Comparison of ENCODE assay signal across 18 mouse cellular contexts in the genomic region with DNA sequence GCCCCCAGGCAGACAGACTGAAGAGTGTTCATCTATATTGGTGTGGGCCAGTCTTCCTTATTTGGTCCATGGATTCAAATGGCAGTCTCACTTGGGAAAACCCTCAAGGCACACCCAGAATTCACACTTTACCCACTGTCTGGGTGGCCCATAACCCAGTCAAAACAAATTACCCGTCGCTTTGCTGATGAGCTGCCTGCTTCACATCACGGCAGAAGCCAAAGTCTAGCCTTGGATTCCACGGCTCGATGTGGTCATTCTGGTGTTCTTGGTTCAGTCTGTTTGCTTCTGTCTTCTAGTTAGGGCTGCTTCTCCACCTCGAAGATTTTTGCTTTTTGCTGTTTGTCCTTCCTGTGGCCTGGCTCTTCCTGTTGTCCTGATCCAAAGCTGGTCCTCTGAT.
"Had no signal": no experiment of that assay in that cellular context is flagged by ENCODE, and none has a peak within 500 bp of the region (broad histone marks: within the 10 kb centered on the region; RNA-seq: fewer than 3 reads in every experiment).

No protein-coding gene starts in this region.

- H3K27ac ChIP-seq: limb, embryonic 15.5 days; liver, embryonic 12.5 days; liver, embryonic 14.5 days; midbrain, embryonic 10.5 days; neural tube, embryonic 13.5 days; neural tube, embryonic 15.5 days had no signal

- H3K9ac ChIP-seq: limb, embryonic 15.5 days; liver, embryonic 12.5 days; liver, embryonic 14.5 days; neural tube, embryonic 13.5 days; neural tube, embryonic 15.5 days had no signal

- H3K4me1 ChIP-seq: limb, embryonic 15.5 days; liver, embryonic 12.5 days had no signal

- H3K36me3 ChIP-seq: limb, embryonic 15.5 days; liver, embryonic 12.5 days; midbrain, embryonic 10.5 days; neural tube, embryonic 13.5 days; neural tube, embryonic 15.5 days had no signal

- H3K4me2 ChIP-seq: limb, embryonic 15.5 days; liver, embryonic 12.5 days; neural tube, embryonic 13.5 days; neural tube, embryonic 15.5 days had no signal

- DNase-seq: midbrain, embryonic 14.5 days; retina, postnatal 1 day; right cerebral cortex, adult 18-20 months; right cerebral cortex, postnatal 25 days; right cerebral cortex, postnatal 4 days; spleen, adult 18-20 months; thymus, adult 18-20 months; thymus, postnatal 14 days; thymus, postnatal 36 days had no signal

- H3K27me3 ChIP-seq: limb, embryonic 15.5 days; liver, embryonic 12.5 days; neural tube, embryonic 13.5 days; neural tube, embryonic 15.5 days had no signal

- ATAC-seq: liver, embryonic 12.5 days; lung, postnatal 0 days; midbrain, embryonic 16.5 days had no signal

- H3K9me3 ChIP-seq: limb, embryonic 15.5 days; liver, embryonic 12.5 days; midbrain, embryonic 10.5 days; neural tube, embryonic 13.5 days; neural tube, embryonic 15.5 days had no signal

- H3K4me3 ChIP-seq: limb, embryonic 15.5 days; liver, embryonic 12.5 days; midbrain, embryonic 10.5 days; myocyte; neural tube, embryonic 13.5 days; neural tube, embryonic 15.5 days had no signal
